Mouse (Mus musculus) c-Kit-positive CD71-positive TER-119-negative erythroid progenitor cells, embryonic 14.5 days (primary cell): ENCODE results near the gene Olfr930.

ENCODE experiments used
- DNase-seq: peaks from one replicate; pipeline ENCODE4 v3.0.0-alpha.2; 2013; ENCODE audit warnings: low read depth

The Olfr930 gene

GRCm38 (mm10) chr9:38929509-38929908 is at the start of gene Olfr930:
Olfr930 (plus strand) TSS chr9:38929809.
- no peak for DNase-seq

GRCm38 (mm10) chr9:38953401-38954123 is 24.0 kb downstream of the Olfr930 start:
- DNase-seq, result no peak

DNA sequence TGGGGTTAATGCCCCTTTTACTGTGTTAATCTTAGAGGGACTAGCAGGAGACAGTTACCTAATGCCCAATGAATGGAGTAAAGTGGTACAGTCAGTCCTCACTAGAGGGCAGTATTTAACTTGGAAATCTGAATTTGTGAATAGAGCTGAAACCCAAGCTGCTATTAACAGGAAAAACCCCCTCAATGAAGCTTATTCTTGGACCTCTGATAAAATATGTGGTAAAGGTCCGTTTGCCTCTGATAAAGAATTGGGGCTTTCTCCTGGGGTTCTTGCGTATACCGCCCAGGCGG is 24.5 kb downstream of the Olfr930 start:
- DNase-seq, result no peak

DNA sequence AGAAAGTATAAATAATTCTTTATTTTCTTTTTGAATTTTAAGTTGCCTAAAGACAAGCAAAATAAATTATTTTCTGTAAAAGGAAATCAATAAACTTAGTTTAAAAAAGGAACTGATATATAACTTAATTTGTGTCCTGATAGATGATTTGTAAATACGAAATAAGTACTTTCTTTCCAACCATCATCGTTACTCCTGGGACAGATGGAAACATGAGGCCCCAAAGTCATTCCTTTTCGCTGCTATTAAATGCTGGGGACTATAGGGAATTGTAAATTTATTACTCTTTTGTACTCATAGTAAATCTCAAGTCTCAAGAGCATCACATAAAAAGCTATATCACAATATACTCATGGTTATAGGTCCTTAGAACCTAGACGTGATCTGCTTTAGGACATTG is 42.4 kb downstream of the Olfr930 start, which contains the start of gene Olfr933:
Olfr933 (plus strand) TSS at position 301 of the 400 bp plus-strand sequence.
- no peak for DNase-seq
